Comparison of ENCODE assay signal across 22 mouse cellular contexts in genomic region chr13:45095028-45095427, GRCm38 (mm10). TPM values are rescaled to one million over a fixed set of nuclear protein-coding genes. Genes with fewer than 3 reads are reported as not detected.
"Had no signal": no experiment of that assay in that cellular context is flagged by ENCODE, and none has a peak within 500 bp of the region (broad histone marks: within the 10 kb centered on the region; RNA-seq: fewer than 3 reads in every experiment).

No protein-coding gene starts in this region.

- H3K27ac ChIP-seq: lung, embryonic 15.5 days; macrophage; midbrain, embryonic 13.5 days; midbrain, embryonic 15.5 days; neural tube, embryonic 12.5 days had no signal

- H3K9me3 ChIP-seq: lung, embryonic 15.5 days; midbrain, embryonic 13.5 days; midbrain, embryonic 15.5 days; neural tube, embryonic 12.5 days had no signal

- H3K27me3 ChIP-seq: lung, embryonic 15.5 days; midbrain, embryonic 13.5 days; midbrain, embryonic 15.5 days; neural tube, embryonic 12.5 days had no signal

- H3K4me3 ChIP-seq: lung, embryonic 15.5 days; megakaryocyte, embryonic 14.5 days; midbrain, embryonic 13.5 days; midbrain, embryonic 15.5 days; neural tube, embryonic 12.5 days had no signal

- H3K36me3 ChIP-seq: lung, embryonic 15.5 days; midbrain, embryonic 13.5 days; midbrain, embryonic 15.5 days; neural tube, embryonic 12.5 days had no signal

- H3K4me2 ChIP-seq: lung, embryonic 15.5 days; midbrain, embryonic 11.5 days; midbrain, embryonic 13.5 days; midbrain, embryonic 15.5 days; neural tube, embryonic 12.5 days had no signal

- H3K4me1 ChIP-seq: lung, embryonic 15.5 days; midbrain, embryonic 13.5 days; midbrain, embryonic 15.5 days; neural tube, embryonic 12.5 days had no signal

- DNase-seq: liver, postnatal 0 days; lung, adult 2 months; lung, postnatal 14 days; lung, postnatal 36 days; right cerebral cortex, postnatal 14 days; spleen, adult 18-20 months; thymus, adult 18-20 months; thymus, postnatal 25 days had no signal

- H3K9ac ChIP-seq: liver, postnatal 0 days; lung, embryonic 15.5 days; midbrain, embryonic 13.5 days; midbrain, embryonic 15.5 days; neural tube, embryonic 12.5 days had no signal

- ATAC-seq: liver, postnatal 0 days; lung, postnatal 0 days; midbrain, embryonic 13.5 days; midbrain, embryonic 15.5 days had no signal

RNA-seq across cellular contexts. Expression of gene Gm9817, which starts 16.5 kb away (rescaled TPM):
- total RNA-seq: megakaryocyte progenitor cell, adult 5-6 weeks; midbrain, postnatal 0 days; monocyte, adult 5-6 weeks; neutrophil, adult 5-6 weeks had no signal
- polyA plus RNA-seq: liver, postnatal 0 days; lung, embryonic 15.5 days; midbrain, embryonic 13.5 days; midbrain, postnatal 0 days; neural tube, embryonic 12.5 days; neural tube, embryonic 14.5 days; thymus, postnatal 0 days had no signal
